Mouse (Mus musculus) megakaryocyte, embryonic 14.5 days (primary cell): ENCODE results near the gene Pdhb. TPM values are rescaled to one million over a fixed set of nuclear protein-coding genes. Genes with fewer than 3 reads are reported as not detected.

Source experiments
- H3K27me3 ChIP-seq: replicated peaks from 2 replicates; pipeline ENCODE3; 2012; ENCODE audit warnings: inconsistent platforms
- H3K36me3 ChIP-seq: replicated peaks from 2 replicates; pipeline ENCODE3; 2012; ENCODE audit warnings: low read length, inconsistent platforms, mixed read lengths
- H3K4me1 ChIP-seq: 2 replicates; pipeline ENCODE4 v1.6.1; 2012; ENCODE audit warnings: inconsistent platforms
- H3K4me3 ChIP-seq: replicated peaks from 2 replicates; pipeline ENCODE3; 2012; ENCODE audit warnings: moderate library complexity, mild to moderate bottlenecking, inconsistent platforms
- H3K9me3 ChIP-seq: 2 replicates; pipeline ENCODE4 v1.6.1; 2012; ENCODE audit warnings: inconsistent platforms
- FLI1 ChIP-seq: IDR thresholded peaks from 2 replicates; pipeline ENCODE4 v1.6.1; 2012; ENCODE audit warnings: low read length, inconsistent platforms, mixed read lengths
- GATA1 ChIP-seq: IDR thresholded peaks from 3 replicates; pipeline ENCODE4 v1.6.1; 2012; ENCODE audit warnings: mixed read lengths, low read length, inconsistent platforms, borderline replicate concordance
- polyA plus RNA-seq: library from polyadenylated mRNA; stranded (reverse); fragments of >175 nt; gene quantifications from 2 replicates; pipeline ENCODE4 v1.2.3, GENCODE M21; 2012; ENCODE audit warnings: low replicate concordance; ENCODE audit not compliant: insufficient read depth

The Pdhb gene
- polyA plus RNA-seq, 1 experiment: 47.0 TPM

DNA sequence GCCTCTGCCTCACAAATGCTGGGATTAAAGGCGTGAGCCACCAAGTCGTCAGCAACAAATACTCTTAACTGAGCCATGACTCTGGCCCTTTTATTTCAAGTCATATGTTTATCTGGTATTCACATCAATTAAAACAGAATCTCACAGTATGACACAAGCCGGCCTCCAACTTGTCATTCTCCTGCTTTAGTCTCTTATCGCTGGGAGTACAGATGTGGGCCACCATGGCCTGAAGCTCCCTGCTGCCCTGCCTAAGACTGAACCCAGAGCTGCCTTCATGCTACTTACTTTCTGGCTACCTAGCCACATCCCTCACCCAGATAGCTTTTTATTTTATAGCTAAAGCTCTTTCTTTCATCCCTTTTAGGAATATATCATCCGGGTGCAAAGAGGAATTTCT, 53.4 kb downstream of the Pdhb start:
- Histone ChIP-seq H3K4me3 (no peak overlapping the region), H3K27me3 (no peaks in the 10 kb centered on the region), H3K9me3 (no peaks in the 10 kb centered on the region), H3K36me3 (peaks cover 44% of the 10 kb centered on the region), H3K4me1 (peaks cover 3% of the 10 kb centered on the region)
- no peak for TF ChIP-seq FLI1
- no peak for TF ChIP-seq GATA1

- Histone ChIP-seq H3K9me3 (no peaks in the 10 kb centered on the region), H3K27me3 (no peaks in the 10 kb centered on the region), H3K4me3 (no peak overlapping the region), H3K4me1 (peaks cover 3% of the 10 kb centered on the region), H3K36me3 (peaks cover 35% of the 10 kb centered on the region)
- no peak for TF ChIP-seq GATA1
- no peak for TF ChIP-seq FLI1
These were observed 55.5 kb downstream of the Pdhb start for GRCm38 (mm10) chr14:8117371-8117770.

Other genes with a start within 250 kb of the Pdhb start
- not detected in 2 replicates for gene Gm45521, start 215.7 kb downstream of the Pdhb start, polyA plus RNA-seq
- not detected in 2 replicates for gene Dnase1l3, start 178.5 kb downstream of the Pdhb start, polyA plus RNA-seq
- gene Abhd6, start 170.1 kb downstream of the Pdhb start, polyA plus RNA-seq: not detected in 2 replicates
- 1.2 TPM in 1 of 2 replicates, not detected in the other for gene Rpp14, start 92.7 kb downstream of the Pdhb start, polyA plus RNA-seq
- gene Pxk, start 74.8 kb downstream of the Pdhb start, polyA plus RNA-seq: 3.5 and 7.4 TPM in 2 replicates
- 0.16 TPM in 1 of 2 replicates, not detected in the other for gene Kctd6, start 41.1 kb upstream of the Pdhb start, polyA plus RNA-seq
- gene Acox2, start 86.3 kb upstream of the Pdhb start, polyA plus RNA-seq: not detected in 2 replicates
- gene Fam107a, start 145.0 kb upstream of the Pdhb start, polyA plus RNA-seq: not detected in 2 replicates
- gene Oit1, start 205.7 kb upstream of the Pdhb start, polyA plus RNA-seq: not detected in 2 replicates